Mouse (Mus musculus) cerebellum, postnatal 14 days (tissue): Measurements from ENCODE around the gene Umod.

Source experiments
- DNase-seq, 2 experiments: peaks; one replicate each; pipeline ENCODE4 v3.0.0; 2021; ENCODE audit warnings: mixed read lengths in 2 of 2

The Umod gene

DNA sequence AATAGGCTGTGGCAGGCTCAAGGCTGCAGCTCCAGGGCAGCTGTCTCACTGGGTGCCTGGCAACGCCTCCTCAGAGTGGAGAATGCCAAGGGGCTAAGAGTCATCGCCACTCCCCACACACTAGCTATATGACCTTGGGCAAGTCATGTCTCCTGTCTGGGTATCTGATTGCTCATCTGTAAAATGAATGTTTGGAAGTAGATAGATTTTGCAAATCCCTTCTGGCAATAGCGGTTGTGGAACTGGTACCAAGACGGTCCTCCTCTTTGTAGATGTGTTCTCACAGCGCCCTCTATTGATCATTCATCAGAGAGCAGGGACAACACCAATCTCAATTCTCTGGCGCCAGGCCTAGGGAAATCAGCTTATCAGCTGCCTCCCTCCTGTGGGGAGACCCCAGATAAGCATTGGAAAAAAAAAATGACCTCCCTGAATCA, 51.9 kb downstream of the Umod start:
- peak; percentile 66 to 76 for DNase-seq

DNA sequence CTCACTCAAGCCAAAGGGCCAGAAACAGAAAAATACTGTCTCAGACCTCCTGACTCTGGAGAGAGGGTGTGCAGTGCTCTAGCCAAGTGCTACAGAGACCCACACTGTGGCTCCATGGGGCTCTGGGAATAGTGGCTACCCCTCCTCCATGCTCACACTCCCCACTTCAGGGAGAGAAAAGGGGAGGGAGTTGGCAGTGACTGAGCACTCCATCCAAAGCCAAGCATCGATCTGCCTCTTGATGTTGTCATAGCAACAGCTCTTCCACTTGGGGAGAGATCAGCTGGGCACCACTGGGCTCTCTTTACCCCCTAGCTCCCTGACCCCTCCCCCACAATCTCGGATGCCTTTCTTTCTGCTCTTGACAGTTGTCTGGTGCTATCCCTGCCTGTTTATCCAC, 58.4 kb downstream of the Umod start:
- DNase-seq = no peak

- peak; percentile 7 to 22 for DNase-seq
Measured at GRCm38 (mm10) chr7:119418523-119418922, 60.6 kb downstream of the Umod start.
